Mouse (Mus musculus) liver, postnatal 0 days (tissue): ENCODE results near the gene Mtmr3.

Experiments
- CTCF ChIP-seq: sonication (generic); IDR thresholded peaks from 2 replicates; pipeline ENCODE4 v1.5.1; 2016; ENCODE audit warnings: antibody characterized with exemption, low read depth
- EP300 ChIP-seq: IDR thresholded peaks from 2 replicates; pipeline ENCODE4 v1.6.1; 2016; ENCODE audit warnings: antibody characterized with exemption, low read depth, mild to moderate bottlenecking

GRCm38 (mm10) chr11:4629861-4630280 is 35.2 kb upstream of the Mtmr3 start:
- TF ChIP-seq CTCF (no peak), EP300 (no peak)
